Mouse (Mus musculus): ENCODE results near the gene Tmem123. TPM values are rescaled to one million over a fixed set of nuclear protein-coding genes. Genes with fewer than 3 reads are reported as not detected.

Gene Tmem123
- polyA plus RNA-seq, 1 experiment: 32.8 TPM

GRCm38 (mm10) chr9:7766582-7766981 lies 2.7 kb downstream of the Tmem123 start:
- H3K36me3 ChIP-seq (ENCODE audit: control insufficient read depth, insufficient read depth, low read length): no peaks in the 10 kb centered on the region
- H3K27me3 ChIP-seq (ENCODE audit: control insufficient read depth, insufficient read depth, low read length): no peaks in the 10 kb centered on the region
- peaks cover 7% of the 10 kb centered on the region for H3K4me1 ChIP-seq (ENCODE audit: control insufficient read depth, insufficient read depth, low read length)
- H3K4me3 ChIP-seq (ENCODE audit: control insufficient read depth, low read depth, low read length): peak overlapping the region; percentile 78
- H3K27ac ChIP-seq (ENCODE audit: control insufficient read depth, insufficient read depth, low read depth, low read length): no peak overlapping the region
- TF ChIP-seq POLR2A (IDR thresholded peaks at IDR 0.05; ENCODE audit: control insufficient read depth, low read depth, low read length) (no peak), CTCF (IDR thresholded peaks at IDR 0.05; ENCODE audit: control insufficient read depth, insufficient read depth, insufficient replicate concordance, low read depth, low read length) (no peak)

DNA sequence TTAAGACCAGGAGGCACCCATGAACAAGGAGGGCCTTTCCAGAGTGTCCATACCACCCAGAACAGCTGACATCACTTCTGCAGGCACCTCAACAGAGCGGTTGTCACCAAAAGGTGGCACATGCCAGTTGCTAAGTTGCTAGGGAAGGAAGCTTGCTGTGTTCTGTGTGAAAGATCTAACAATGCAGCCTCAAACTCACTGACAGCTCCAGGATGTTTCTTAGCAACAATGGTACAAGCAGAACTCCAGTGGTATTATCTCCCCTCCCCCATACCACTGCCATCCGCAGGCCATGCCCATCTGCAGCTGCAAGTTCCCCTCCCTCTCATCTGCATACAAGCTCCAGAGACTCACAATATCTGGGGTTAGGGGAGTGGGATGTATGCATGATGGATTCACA lies 3.7 kb downstream of the Tmem123 start:
- TF ChIP-seq POLR2A (IDR thresholded peaks at IDR 0.05; ENCODE audit: control insufficient read depth, low read depth, low read length): no peak
- no peak for TF ChIP-seq CTCF (IDR thresholded peaks at IDR 0.05; ENCODE audit: control insufficient read depth, insufficient read depth, insufficient replicate concordance, low read depth, low read length)
- Histone ChIP-seq H3K27ac (ENCODE audit: control insufficient read depth, insufficient read depth, low read depth, low read length) (no peak overlapping the region), H3K4me1 (ENCODE audit: control insufficient read depth, insufficient read depth, low read length) (peaks cover 7% of the 10 kb centered on the region), H3K27me3 (ENCODE audit: control insufficient read depth, insufficient read depth, low read length) (no peaks in the 10 kb centered on the region), H3K36me3 (ENCODE audit: control insufficient read depth, insufficient read depth, low read length) (no peaks in the 10 kb centered on the region), H3K4me3 (ENCODE audit: control insufficient read depth, low read depth, low read length) (peak overlapping the region; percentile 68)

GRCm38 (mm10) chr9:7769081-7769480 lies 5.2 kb downstream of the Tmem123 start:
- no peaks in the 10 kb centered on the region for H3K36me3 ChIP-seq (ENCODE audit: control insufficient read depth, insufficient read depth, low read length)
- no peak for TF ChIP-seq POLR2A (IDR thresholded peaks at IDR 0.05; ENCODE audit: control insufficient read depth, low read depth, low read length)
- no peak for TF ChIP-seq CTCF (IDR thresholded peaks at IDR 0.05; ENCODE audit: control insufficient read depth, insufficient read depth, insufficient replicate concordance, low read depth, low read length)

DNA sequence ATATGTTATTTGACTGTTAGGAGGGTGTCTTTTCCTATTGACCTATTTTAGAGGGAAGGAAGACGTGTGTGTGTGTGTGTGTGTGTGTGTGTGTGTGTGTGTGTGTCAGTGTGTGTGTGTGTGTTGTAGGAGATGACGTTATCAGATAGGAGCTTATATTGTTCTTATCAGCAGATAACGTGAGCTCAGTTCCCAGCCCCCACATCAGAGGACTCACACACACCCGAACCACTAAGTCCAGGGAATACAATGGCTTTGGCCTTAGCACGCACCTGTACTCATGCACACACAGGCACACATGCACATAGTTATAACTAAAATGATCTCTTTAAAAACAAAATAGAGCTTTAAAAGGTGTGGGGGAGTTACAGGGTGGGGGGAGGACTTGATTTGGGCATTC lies 5.7 kb downstream of the Tmem123 start:
- H3K36me3 ChIP-seq (ENCODE audit: control insufficient read depth, insufficient read depth, low read length): no peaks in the 10 kb centered on the region
- H3K27ac ChIP-seq (ENCODE audit: control insufficient read depth, insufficient read depth, low read depth, low read length): no peak overlapping the region
- H3K4me3 ChIP-seq (ENCODE audit: control insufficient read depth, low read depth, low read length): no peak overlapping the region
- no peaks in the 10 kb centered on the region for H3K27me3 ChIP-seq (ENCODE audit: control insufficient read depth, insufficient read depth, low read length)
- peaks cover 5% of the 10 kb centered on the region for H3K4me1 ChIP-seq (ENCODE audit: control insufficient read depth, insufficient read depth, low read length)
- TF ChIP-seq POLR2A (IDR thresholded peaks at IDR 0.05; ENCODE audit: control insufficient read depth, low read depth, low read length) (no peak), CTCF (IDR thresholded peaks at IDR 0.05; ENCODE audit: control insufficient read depth, insufficient read depth, insufficient replicate concordance, low read depth, low read length) (no peak)

More at GRCm38 (mm10) chr9:7769081-7769480, 5.2 kb downstream of the Tmem123 start:
- Histone ChIP-seq H3K27ac (ENCODE audit: control insufficient read depth, insufficient read depth, low read depth, low read length) (no peak overlapping the region), H3K27me3 (ENCODE audit: control insufficient read depth, insufficient read depth, low read length) (no peaks in the 10 kb centered on the region), H3K4me1 (ENCODE audit: control insufficient read depth, insufficient read depth, low read length) (peaks cover 5% of the 10 kb centered on the region), H3K4me3 (ENCODE audit: control insufficient read depth, low read depth, low read length) (no peak overlapping the region)

- Histone ChIP-seq H3K4me1 (ENCODE audit: control insufficient read depth, insufficient read depth, low read length) (peaks cover 2% of the 10 kb centered on the region; the same call in 1 of the 2 replicates), H3K4me3 (ENCODE audit: control insufficient read depth, low read depth, low read length) (no peak overlapping the region), H3K36me3 (ENCODE audit: control insufficient read depth, insufficient read depth, low read length) (no peaks in the 10 kb centered on the region), H3K27me3 (ENCODE audit: control insufficient read depth, insufficient read depth, low read length) (no peaks in the 10 kb centered on the region), H3K27ac (ENCODE audit: control insufficient read depth, insufficient read depth, low read depth, low read length) (no peak overlapping the region)
- TF ChIP-seq POLR2A (IDR thresholded peaks at IDR 0.05; ENCODE audit: control insufficient read depth, low read depth, low read length) (no peak), CTCF (IDR thresholded peaks at IDR 0.05; ENCODE audit: control insufficient read depth, insufficient read depth, insufficient replicate concordance, low read depth, low read length) (no peak)
These were observed 8.5 kb downstream of the Tmem123 start for GRCm38 (mm10) chr9:7772361-7772760.

DNA sequence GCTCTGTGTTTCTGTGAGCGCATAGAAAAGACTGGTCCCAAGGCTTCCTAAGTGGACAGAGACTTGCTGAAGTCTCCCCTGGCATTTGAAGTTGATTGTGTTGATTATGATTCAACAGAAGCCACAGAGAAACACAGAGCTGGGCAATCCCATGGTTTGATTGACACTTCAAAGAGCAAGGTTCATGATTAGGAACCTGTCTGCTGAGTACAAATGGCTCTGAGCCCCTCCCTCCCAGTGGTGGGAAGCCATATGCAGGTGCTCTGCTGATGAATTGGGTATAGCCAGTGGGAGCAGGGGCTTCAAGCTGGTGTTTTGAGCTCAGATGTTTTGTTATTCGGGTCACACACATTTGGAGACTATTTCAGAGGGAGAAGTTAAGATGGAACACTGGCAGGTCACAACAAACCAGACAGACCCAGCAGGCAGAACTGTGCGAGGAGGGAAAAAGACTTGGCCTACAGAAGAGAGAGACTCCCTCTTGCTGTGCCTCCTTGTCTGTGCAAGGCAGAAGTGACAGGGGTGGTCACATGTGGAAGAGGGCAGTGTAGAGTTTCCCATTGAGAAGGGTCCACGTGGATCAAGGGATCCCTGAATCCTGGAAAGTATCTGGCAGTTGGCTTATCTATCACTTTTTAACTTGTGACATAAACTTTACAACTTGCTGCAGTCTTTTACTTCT lies 9.1 kb downstream of the Tmem123 start:
- no peak for TF ChIP-seq POLR2A (IDR thresholded peaks at IDR 0.05; ENCODE audit: control insufficient read depth, low read depth, low read length)
- TF ChIP-seq CTCF (IDR thresholded peaks at IDR 0.05; ENCODE audit: control insufficient read depth, insufficient read depth, insufficient replicate concordance, low read depth, low read length): no peak
- no peaks in the 10 kb centered on the region for H3K27me3 ChIP-seq (ENCODE audit: control insufficient read depth, insufficient read depth, low read length)
- H3K27ac ChIP-seq (ENCODE audit: control insufficient read depth, insufficient read depth, low read depth, low read length): no peak overlapping the region
- no peaks in the 10 kb centered on the region for H3K36me3 ChIP-seq (ENCODE audit: control insufficient read depth, insufficient read depth, low read length)
- H3K4me3 ChIP-seq (ENCODE audit: control insufficient read depth, low read depth, low read length): no peak overlapping the region
- H3K4me1 ChIP-seq (ENCODE audit: control insufficient read depth, insufficient read depth, low read length): no peaks in the 10 kb centered on the region

DNA sequence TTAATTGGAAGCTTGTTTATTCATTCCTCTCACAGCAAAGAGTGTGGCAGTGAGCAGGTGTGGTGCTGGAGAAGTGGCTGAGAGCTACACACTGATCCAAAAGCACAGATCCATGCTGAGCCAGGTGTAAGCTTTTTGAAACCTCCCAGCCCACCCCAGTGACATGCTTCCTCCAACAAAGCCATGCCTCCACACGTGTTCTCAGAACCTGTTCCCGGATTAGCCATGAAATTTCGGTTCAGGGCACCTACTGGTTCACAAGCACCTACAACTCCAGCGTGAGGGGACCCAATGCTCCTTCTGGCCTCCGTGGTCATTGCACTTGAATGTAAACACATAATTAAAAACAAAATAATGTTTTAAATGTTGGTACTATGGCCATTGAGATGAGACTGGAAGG lies 9.8 kb downstream of the Tmem123 start:
- no peaks in the 10 kb centered on the region for H3K27me3 ChIP-seq (ENCODE audit: control insufficient read depth, insufficient read depth, low read length)
- no peak for TF ChIP-seq CTCF (IDR thresholded peaks at IDR 0.05; ENCODE audit: control insufficient read depth, insufficient read depth, insufficient replicate concordance, low read depth, low read length)
- no peak for TF ChIP-seq POLR2A (IDR thresholded peaks at IDR 0.05; ENCODE audit: control insufficient read depth, low read depth, low read length)
- H3K36me3 ChIP-seq (ENCODE audit: control insufficient read depth, insufficient read depth, low read length): no peaks in the 10 kb centered on the region
- no peak overlapping the region for H3K27ac ChIP-seq (ENCODE audit: control insufficient read depth, insufficient read depth, low read depth, low read length)
- H3K4me1 ChIP-seq (ENCODE audit: control insufficient read depth, insufficient read depth, low read length): no peaks in the 10 kb centered on the region
- H3K4me3 ChIP-seq (ENCODE audit: control insufficient read depth, low read depth, low read length): no peak overlapping the region
